Mouse (Mus musculus) inflammation-experienced regulatory T-cells, adult 6 months (primary cell): Measurements from ENCODE around the gene Rdm1. TPM values are rescaled to one million over a fixed set of nuclear protein-coding genes. Genes with fewer than 3 reads are reported as not detected.
"Not testable (repeated sequence)": the region's sequence is repeated elsewhere in the genome, so short reads cannot be mapped to it uniquely, and the experiment has no call there.

ENCODE experiments used
- ATAC-seq: one replicate; pipeline ENCODE4 v1.8.0; 2017
- polyA plus RNA-seq, 3 experiments: library from polyadenylated mRNA; unstranded; fragments of 100-300 nt; shearing (Covaris generic); gene quantifications; one replicate each; pipeline ENCODE4 v1.2.1; 2017

Gene Rdm1
- 10 to 100 TPM; 74.3 to 80.3 (median 78.1) TPM for polyA plus RNA-seq

DNA sequence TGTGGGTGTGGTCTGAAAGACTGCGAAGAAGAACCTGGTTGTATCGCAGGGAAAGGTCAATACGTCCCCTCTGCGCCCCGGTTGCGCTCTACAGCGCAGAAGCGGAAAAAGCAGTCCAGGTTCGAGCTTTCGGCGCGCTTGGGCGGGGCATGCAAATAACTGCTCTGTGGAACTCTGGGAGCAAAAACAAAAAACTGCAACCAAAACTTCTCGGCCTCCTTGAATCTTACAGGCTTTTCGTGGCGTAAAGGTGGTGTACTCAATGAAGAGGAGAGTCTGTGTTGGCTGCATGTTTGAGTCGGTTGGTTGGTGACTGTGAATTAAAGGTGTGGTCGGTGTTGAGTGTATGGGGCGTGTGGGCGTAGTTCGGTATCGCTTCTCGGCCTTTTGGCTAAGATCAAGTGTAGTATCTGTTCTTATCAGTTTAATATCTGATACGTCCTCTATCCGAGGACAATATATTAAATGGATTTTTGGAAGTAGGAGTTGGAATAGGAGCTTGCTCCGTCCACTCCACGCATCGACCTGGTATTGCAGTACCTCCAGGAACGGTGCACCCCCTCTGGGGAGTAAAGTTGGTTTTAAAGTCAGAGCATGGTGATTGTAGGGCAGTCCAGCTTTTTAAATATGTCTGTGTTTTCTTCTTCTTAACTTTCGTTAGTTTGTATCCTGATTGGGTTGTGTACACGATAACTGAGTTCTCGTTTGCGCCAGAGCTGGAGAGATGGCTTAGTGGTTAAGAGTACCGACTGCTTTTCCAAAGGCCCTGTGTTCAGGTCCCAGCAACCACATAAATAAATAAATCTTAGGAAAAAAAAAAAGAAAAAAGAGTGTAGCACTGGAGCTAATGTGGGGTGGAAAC, at the start of gene Rdm1:
TSS of gene Rdm1 (plus strand) at position 201 of the 862 bp plus-strand sequence.
- peak; percentile 72 for ATAC-seq

DNA sequence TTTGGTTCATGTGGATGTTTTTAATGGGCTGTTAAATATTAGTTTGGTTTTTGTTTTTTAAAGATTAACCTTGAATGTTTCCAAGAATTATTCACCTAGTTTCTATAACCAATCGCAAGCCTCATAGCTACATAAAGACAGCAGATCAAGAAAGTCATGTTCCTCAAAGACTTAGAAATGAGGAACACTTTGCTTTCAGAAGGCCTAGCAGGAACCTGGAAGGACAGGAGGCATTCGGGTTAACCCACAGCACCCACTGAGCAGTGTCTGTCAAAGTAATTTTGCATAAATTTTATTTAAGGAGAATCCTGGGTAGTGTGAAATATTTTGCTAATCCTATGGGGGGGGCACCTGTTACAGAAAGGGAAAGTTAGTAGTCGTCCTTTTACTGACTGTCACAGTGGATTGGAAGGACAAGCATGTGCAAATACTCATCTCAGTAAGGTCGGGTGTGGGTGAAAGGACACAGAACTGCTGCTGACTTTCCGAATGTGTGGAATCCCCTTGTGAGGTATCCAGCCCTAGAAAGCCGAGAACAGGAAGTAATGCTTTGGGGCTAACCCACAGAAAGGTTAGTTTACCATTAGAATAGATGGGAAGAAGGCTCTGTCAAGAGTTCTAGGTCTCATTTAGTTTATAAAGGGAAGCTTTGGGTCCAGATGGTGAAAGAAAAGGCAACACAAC, 45.8 kb upstream of the Rdm1 start:
- no peak for ATAC-seq

DNA sequence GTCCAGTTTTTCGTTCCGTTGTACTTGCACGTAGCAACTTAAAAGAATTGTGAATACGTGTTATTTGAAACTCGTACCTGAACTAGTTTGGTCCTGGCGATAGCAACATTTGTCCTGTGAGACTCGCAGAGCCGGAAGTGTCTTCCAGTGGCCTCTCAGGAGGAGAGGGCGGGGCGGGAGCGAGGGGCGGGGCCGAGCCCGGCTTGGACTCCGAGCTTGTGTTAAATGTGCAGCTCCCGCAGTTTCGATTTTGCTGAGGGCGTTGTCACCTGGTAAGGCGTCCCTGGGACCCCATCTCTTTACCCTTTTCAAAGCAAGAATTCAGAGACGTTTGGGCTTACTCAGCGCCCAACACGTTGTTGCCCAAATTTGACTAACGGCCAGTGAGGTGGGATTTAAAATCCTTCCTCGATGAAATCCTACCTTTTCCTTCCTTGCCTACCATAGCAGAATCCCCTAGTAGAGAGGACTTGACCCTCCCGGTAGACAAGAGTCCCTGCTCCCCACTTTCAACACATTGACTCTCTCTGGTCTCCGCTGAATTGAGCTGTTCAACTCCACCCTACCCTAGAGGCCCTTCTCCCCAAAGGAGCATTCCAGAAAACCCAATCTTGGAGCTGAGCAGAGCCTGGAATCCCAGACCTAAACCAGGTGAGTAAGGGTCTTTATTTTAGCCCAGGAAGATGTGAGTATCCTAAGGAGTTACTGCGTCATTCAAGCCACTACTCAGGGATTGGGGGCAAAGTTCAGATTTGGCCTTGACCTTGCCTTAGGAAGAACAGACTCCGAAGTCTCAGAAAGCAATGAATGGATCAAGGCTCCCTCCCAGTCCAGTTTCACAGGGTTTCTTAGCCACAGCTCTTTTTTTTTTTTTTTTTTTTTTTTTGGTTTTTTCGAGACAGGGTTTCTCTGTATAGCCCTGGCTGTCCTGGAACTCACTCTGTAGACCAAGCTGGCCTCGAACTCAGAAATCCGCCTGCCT, 44.6 kb upstream of the Rdm1 start, which contains the start of gene Tmem106a:
TSS of gene Tmem106a (plus strand) at position 189 of the 982 bp plus-strand sequence.
- peak; percentile 65 for ATAC-seq

DNA sequence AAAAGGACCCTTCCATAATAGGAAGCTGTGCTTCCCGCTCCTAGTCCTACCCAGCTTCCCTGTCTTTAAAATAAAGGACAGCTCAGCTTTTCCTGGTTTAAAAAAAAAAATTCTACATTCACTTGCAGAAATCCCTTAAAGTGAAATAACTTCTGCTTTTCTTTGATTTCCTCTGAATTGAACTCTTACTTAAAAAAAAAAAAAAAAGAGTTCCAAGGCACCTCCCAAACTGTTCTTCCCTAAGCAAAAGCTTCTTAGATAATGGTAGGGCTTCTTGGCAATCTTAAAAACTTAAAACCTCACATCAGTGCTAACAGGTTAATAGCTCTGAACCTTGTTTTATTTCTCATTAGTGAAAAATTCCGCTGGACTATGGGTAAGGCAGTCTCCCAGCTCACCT, 43.8 kb upstream of the Rdm1 start:
- ATAC-seq: no peak

DNA sequence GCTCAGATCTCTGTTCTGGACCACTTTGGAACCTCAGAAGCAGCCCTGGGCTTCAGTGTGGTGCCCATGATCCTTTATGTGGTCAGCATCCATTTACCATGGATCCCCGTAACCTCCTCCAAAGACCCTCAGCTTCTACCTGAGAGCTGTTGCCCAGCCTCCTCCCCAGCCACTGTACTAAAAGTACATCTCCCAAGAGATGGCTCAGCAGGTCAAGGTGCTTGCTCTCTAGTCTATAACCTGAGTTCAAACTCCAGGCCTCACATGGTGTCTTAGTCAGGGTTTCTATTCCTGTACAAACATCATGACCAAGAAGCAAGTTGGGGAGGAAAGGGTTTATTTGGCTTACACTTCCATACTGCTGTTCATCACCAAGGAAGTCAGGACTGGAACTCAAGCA, 42.0 kb upstream of the Rdm1 start:
- ATAC-seq: not testable (repeated sequence)

DNA sequence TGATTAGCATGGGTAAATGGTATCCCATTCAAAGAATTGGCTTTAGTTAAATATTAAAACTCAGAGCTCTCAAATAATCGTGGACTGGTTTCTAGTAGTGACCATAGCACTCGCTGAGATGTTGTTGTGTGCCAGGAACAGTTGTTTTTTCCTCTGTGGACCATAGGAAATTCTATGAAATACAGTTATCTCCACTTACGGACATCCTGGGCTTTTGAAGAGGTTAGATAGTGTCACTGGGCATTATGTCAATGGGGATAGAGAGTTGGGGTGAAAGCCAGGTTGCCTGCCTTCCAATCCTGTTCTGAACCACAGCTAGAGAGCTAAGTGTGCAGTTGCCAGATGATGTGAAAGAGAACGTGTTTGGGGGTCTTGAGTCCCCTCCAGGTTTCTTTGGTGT, 41.2 kb upstream of the Rdm1 start:
- ATAC-seq: no peak

DNA sequence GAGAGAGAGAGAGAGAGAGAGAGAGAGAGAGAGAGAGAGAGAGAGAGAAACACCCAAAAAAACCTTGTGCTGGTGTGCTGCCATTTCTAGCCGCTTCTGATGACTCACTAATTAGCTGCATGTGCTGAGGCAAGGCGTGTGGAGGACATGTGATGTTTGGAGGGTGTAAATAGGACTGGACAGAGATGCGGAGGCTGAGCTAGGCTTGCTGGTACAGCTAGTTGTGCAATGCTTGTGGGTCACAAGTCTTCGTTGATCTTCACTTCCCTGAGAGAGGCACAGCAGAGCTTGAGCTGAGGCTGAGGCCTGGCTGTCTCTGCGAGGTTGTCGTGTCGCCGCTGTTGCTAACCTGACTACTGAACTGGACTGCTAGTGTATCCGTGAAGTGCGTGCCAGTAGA, 39.3 kb upstream of the Rdm1 start:
- no peak for ATAC-seq

DNA sequence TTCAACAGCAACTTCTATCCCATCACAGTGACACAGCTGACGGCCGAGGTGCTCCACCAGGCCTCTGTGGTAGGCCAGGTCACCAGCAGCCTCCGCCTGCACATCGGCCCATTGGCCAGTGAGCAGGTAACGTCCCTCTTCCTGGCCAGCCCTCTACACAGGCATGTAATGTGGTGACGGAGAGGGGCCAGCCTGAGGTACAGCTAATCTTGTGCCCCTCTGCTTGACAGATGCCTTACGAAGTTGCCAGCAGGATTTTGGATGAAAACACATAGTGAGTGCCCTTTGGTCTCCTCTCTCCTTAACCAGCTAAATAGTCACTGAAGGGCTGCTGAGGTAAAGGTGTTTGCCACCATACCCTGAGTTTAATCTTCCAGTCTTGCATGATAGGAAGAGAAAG, 38.1 kb upstream of the Rdm1 start:
- no peak for ATAC-seq

DNA sequence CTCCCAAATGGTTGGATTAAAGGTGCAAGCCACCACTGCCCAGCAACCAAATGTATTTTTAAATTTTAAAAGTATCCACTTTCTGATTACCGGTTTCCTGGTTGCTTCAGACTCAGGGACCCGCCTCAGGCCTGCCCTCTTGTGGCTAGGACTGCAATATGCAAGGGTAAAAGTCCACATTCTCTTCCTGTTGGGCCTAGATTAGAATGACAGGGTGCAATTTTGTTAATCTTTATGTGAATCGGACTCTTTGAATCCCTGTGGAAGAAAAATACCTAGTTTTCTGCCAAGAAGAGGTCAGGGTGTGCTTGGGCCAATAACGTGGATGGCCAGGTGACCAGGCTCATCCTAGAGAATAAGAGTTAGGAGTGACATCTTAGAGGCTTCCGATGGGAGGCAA, 37.6 kb upstream of the Rdm1 start:
- peak; percentile 60 for ATAC-seq

DNA sequence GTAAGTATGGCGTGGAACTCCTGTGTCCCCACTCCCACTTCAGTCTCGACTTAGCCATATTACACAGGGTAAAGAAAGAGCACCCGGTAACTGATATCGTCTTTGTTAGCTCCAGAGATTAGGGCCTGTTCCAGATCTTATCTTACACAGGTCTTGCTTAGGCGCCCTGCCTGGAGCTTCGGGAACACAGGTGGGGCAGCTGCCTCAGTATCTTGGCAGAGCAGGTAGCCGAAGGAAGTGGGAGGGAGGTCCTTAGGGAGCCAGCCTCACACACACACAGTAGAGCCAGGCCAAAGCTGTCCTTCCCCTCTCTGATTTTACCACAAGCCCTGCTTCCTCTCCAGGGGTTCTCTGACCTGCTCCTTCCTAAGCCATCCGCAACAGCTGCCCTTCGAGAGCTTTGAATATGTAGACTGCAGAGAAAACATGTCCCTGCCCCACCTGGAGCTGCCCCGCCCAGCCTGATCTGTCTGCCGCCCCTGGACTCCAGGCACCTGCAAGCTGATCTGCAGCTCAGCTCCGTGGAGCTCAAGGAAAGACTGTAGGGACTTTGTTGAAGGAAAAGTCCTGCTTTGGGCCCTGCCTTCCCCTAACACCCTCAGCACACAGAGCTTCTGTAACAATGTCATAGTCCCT, 36.9 kb upstream of the Rdm1 start:
- ATAC-seq: no peak

DNA sequence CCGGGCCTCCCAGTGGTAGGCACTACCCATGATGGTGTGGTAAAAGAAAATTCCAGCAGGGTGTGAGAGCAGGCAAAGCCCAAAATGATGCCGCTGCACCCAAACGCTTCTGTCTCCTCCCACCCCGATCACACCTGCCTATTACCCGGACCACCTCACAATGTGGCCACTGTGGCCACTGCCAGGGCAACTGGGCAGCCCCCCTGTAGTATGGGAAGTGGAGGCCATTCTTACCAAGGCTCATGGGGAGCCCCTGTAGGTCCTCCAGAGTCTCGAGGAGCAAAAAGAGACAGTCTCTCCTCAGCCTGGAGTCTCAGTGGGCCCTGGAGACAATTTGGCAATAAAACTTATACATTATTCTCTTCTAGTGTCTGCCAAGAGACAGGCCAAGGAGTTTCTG, 27.8 kb upstream of the Rdm1 start, which contains the start of gene Gm11634:
TSS of gene Gm11634 (minus strand) at position 101 of the 400 bp plus-strand sequence.
- ATAC-seq: no peak

DNA sequence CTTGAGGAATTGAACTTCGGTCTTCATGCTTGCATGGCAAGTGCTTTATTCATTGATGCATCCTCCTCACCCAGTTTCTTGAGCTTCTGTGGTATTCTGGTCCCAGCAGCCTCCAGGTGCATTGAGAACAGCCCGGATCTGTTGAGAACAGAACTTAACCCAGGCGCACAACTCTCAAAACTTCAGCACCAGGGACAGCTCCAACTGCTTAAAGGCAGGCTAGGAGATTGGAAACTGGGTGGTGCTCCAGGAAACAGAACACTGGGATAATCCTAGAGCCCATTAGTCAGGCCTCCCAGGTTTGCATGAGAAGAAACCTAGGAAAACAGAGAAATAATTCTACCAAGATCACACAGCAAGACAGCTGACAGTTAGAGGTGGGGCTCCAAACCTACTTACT, 24.5 kb upstream of the Rdm1 start:
- ATAC-seq: no peak

DNA sequence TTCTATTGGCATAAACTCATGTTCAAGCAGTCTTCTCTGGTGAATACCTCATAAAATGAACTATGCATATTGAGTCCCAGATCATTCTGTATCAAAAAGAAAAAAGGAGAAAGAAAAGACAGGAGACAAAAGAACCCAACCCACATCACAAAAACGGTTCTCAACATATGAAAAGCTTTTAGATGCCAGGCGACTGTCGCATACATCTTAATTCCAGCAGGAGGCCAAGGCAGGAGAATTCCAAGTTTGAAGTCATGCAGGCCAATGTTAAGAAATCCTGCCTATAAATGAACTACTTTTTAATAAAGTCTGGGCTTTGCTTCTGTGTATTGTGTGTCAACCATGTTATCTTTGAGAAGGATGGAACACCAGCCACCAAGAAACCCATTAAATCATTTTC, 22.9 kb upstream of the Rdm1 start:
- no peak for ATAC-seq

DNA sequence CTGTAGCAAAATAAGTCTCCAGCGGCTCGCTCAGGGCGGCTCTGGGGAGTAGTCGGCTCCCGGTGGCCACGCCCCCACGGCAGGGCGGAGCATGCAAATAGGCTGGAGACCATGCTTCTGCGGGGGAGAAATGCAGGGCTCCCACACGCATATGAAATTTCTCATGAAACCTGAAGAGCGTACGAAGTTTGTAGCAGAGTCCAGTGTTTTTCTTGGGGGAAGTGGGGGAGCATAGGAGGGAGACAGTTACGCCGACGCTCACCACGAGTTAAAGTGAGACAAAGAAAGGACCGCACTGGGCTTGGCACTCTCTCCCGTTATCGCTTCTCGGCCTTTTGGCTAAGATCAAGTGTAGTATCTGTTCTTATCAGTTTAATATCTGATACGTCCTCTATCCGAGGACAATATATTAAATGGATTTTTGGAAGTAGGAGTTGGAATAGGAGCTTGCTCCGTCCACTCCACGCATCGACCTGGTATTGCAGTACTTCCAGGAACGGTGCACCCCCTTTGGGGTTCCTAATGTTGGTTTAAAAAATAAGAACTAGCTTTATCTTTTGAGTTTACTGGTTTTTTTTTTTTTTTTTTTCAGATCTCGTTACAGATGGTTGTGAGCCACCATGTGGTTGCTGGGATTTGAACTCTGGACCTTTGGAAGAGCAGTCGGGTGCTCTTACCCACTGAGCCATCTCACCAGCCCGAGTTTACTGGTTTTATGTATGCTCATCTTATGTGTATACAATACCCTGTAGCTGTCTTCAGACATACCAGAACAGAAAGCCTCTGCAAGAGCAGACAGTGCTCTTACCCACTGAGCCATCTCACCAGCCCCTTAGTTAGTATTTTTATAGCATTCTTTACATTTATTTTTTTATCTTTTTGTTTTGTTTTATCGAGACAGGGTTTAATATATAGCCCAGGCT, 22.2 kb upstream of the Rdm1 start:
- peak; percentile 70 for ATAC-seq

DNA sequence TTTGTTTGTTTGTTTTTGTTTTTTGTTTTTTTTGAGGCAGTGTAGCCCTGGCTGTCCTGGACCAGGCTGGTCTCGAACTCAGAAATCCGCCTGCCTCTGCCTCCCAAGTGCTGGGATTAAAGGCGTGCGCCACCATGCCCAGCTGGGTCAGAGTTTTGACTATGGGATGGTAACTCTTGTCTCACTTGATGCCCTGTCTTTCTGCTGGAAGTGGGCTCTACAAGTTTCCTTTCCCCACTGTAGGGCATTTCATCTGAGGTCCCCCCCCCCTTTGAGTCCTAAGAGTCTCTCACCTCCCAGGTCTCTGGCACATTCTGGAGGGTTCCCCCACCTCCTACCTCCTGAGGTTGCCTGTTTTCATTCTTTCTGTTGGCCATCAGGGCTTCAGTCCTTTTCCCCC, 19.9 kb upstream of the Rdm1 start:
- not testable (repeated sequence) for ATAC-seq

DNA sequence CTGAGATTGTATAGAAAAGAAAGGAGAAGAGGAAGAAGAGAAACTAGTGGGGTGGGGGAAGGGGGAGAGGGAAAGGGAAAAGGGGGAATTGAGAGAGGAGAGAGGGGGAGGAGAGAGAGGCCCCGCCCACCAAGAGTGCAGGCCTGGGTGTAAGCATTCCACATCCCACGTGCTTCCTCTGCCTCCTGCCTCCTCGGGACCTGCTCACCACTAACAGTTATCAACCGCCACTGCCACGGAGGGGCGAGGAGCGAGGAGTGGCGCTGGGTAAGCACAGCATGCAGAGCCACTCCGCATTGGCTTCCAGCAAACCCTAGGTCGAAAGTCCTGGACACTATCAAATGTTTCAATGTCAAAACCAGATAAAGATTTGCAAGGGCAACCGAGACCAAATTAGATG, 16.6 kb upstream of the Rdm1 start:
- ATAC-seq: no peak

DNA sequence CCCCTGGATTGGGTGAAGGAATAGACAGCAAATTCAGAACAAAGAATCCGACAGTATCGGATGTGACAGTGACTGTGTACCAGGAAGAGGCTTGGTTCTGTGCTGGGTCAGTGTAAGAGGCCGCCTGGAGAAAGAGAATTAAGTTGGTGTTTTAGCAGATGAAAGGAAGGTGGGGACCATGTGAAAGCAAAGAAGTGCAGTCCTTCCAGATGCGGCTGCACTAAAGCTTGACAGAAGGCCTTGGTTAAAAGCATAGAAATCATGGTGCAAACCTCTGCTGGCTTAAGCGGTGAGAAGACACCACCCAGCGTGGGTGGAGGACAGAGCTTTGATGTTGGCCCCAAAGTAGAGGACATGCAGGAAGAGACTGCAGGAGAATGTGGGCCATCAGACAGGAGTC, 13.4 kb upstream of the Rdm1 start:
- no peak for ATAC-seq

DNA sequence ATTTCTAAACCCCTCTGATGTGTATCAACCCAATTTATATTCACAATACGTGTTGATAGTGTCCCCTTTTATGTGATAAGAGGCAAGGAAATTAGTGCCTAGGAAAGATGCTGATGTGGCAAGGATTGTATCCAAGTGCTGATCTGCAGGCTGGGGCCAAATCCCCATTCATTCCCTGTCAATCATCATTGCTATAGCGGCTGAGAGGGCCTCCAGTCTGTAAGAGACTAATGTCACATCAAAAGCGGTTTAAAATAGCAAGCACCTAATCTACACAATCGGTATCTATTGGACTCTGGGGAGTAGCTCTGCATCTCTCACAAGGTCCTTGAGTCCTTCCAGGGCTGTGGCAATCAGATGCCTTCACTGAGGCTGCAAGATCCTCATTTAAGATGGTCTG, 12.9 kb upstream of the Rdm1 start:
- ATAC-seq: no peak

DNA sequence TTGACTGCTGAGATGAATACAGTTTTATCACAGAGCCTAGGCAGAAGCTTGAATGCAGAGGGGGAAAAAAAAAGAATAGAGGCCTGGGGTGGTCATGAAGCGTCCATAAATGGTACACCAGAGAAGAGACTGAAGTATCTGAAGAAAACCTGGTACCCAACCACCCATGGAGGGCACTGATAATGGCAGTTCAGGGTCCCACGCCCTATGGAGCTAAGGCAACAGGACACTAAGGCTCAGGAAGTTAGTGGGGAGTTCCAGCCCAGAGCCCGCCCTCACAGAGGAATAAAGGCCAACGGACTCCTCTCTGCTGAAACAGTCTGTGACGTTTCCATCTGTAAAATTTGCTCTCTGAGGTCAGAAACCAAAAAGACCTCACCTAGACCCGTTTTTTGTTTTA, 11.6 kb upstream of the Rdm1 start:
- ATAC-seq: no peak

DNA sequence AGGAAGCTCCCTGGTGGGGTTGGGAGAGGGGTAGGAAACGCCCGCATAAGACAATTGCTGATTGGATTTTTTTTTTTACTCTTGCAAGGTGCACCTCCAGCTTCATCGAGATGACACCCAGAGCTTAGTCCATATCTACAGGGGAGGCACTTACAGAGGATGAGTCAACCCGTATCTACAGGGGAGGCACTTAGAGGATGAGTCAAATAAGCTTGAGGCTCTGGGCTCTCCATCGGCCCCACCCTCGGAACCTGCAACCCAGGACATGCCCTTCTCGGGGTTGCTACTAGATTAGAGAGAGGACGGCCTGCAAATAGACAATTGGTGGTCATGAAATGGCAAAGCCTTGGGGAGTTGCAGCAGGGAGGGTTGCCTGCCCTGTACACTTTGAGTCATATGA, 10.9 kb upstream of the Rdm1 start:
- ATAC-seq: no peak
